In genomic region chr4:86669780-86670201, GRCm38 (mm10) we compare ENCODE assay signal across 8 mouse cellular contexts. TPM values are rescaled to one million over a fixed set of nuclear protein-coding genes. Genes with fewer than 3 reads are reported as not detected.
DNase-seq lines count a peak whose midpoint lies in the region; ATAC-seq and TF ChIP-seq lines count a peak whose summit lies in the region.

Gene Plin2 (minus strand): TSS chr4:86670060.

- under 1% methylated on average over 18 of the region's 18 CpGs for WGBS in bone marrow, adult 2 months
- WGBS in heart, embryonic 11.5 days (ENCODE audit: insufficient replicate concordance): under 1% methylated on average over 18 of the region's 18 CpGs
- WGBS in kidney, embryonic 15.5 days: under 1% methylated on average over 18 of the region's 18 CpGs
- WGBS in liver, embryonic 13.5 days (ENCODE audit: insufficient replicate concordance): under 1% methylated on average over 18 of the region's 18 CpGs
- 2% methylated on average over 18 of the region's 18 CpGs for WGBS in stomach, embryonic 14.5 days

- peaks cover 7% of the 10 kb centered on the region for H3K4me1 ChIP-seq in bone marrow, adult 2 months (ENCODE audit: control insufficient read depth, insufficient read depth, low read length)
- peaks cover 12% of the 10 kb centered on the region for H3K4me1 ChIP-seq in embryonic fibroblast, embryonic 13.5 days (ENCODE audit: control insufficient read depth, insufficient read depth, low read length)
- H3K4me1 ChIP-seq in heart, embryonic 11.5 days (ENCODE audit: control insufficient read depth, insufficient read depth, low read length): peaks cover 3% of the 10 kb centered on the region
- H3K4me1 ChIP-seq in kidney, embryonic 15.5 days: peaks cover 17% of the 10 kb centered on the region
- H3K4me1 ChIP-seq in liver, embryonic 13.5 days (replicated peaks): peaks cover 89% of the 10 kb centered on the region
- H3K4me1 ChIP-seq in stomach, embryonic 14.5 days (ENCODE audit: control insufficient read depth, insufficient read depth, low read length): peaks cover 9% of the 10 kb centered on the region; the same call in 1 of the 2 replicates

- H3K4me2 ChIP-seq in heart, embryonic 11.5 days: peak within 1 kb of the TSS; percentile 65
- peak within 1 kb of the TSS; percentile 70 for H3K4me2 ChIP-seq in kidney, embryonic 15.5 days
- peak within 1 kb of the TSS; percentile 81 for H3K4me2 ChIP-seq in liver, embryonic 13.5 days
- H3K4me2 ChIP-seq in stomach, embryonic 14.5 days (replicated peaks; ENCODE audit: low read depth, low read length): peak within 1 kb of the TSS; percentile 47

- peak within 1 kb of the TSS; percentile 85 for H3K27ac ChIP-seq in bone marrow, adult 2 months (ENCODE audit: control insufficient read depth, insufficient read depth, low read depth, low read length, poor library complexity)
- H3K27ac ChIP-seq in embryonic fibroblast, embryonic 13.5 days (ENCODE audit: insufficient read depth, low read length): peak within 1 kb of the TSS; percentile 65
- peak within 1 kb of the TSS; percentile 51 for H3K27ac ChIP-seq in heart, embryonic 11.5 days (ENCODE audit: low read depth, low read length)
- peak within 1 kb of the TSS; percentile 78 for H3K27ac ChIP-seq in kidney, embryonic 15.5 days
- peak within 1 kb of the TSS; percentile 95 for H3K27ac ChIP-seq in liver, embryonic 13.5 days
- H3K27ac ChIP-seq in stomach, embryonic 14.5 days (ENCODE audit: low read length): peak within 1 kb of the TSS; percentile 66; the same call in 1 of the 2 replicates

- H3K4me3 ChIP-seq in bone marrow, adult 2 months (replicated peaks; ENCODE audit: control insufficient read depth, low read depth, low read length): peak within 1 kb of the TSS; percentile 91
- peak within 1 kb of the TSS; percentile 60 for H3K4me3 ChIP-seq in embryonic fibroblast, embryonic 13.5 days (ENCODE audit: insufficient read depth, low read length)
- peak within 1 kb of the TSS; percentile 66 for H3K4me3 ChIP-seq in heart, embryonic 11.5 days (ENCODE audit: low read depth, low read length)
- peak within 1 kb of the TSS; percentile 58 for H3K4me3 ChIP-seq in kidney, embryonic 15.5 days (replicated peaks)
- H3K4me3 ChIP-seq in liver, embryonic 13.5 days (replicated peaks): peak within 1 kb of the TSS; percentile 88
- peak within 1 kb of the TSS; percentile 64 for H3K4me3 ChIP-seq in stomach, embryonic 14.5 days (ENCODE audit: low read depth, low read length)

- peak; percentile 91 for ATAC-seq in heart, embryonic 11.5 days (replicated peaks; ENCODE audit: insufficient number of reproducible peaks, low FRiP score, low TSS enrichment)
- ATAC-seq in kidney, embryonic 15.5 days (replicated peaks; ENCODE audit: low FRiP score): peak; percentile 96
- peak; percentile 81 for ATAC-seq in liver, embryonic 13.5 days (ENCODE audit: low read depth)
- ATAC-seq in stomach, embryonic 14.5 days (ENCODE audit: insufficient number of reproducible peaks, insufficient read depth, low FRiP score, low read depth): peak; percentile 91

- H3K36me3 ChIP-seq in heart, embryonic 11.5 days (ENCODE audit: control insufficient read depth, insufficient read depth, low read length): peaks cover 5% of the 10 kb centered on the region; the same call in 1 of the 2 replicates
- peaks cover 25% of the 10 kb centered on the region for H3K36me3 ChIP-seq in kidney, embryonic 15.5 days
- peaks cover 35% of the 10 kb centered on the region for H3K36me3 ChIP-seq in liver, embryonic 13.5 days
- H3K36me3 ChIP-seq in stomach, embryonic 14.5 days (ENCODE audit: control insufficient read depth, insufficient read depth, low read length): peaks cover 8% of the 10 kb centered on the region

- H3K9me3 ChIP-seq in heart, embryonic 11.5 days (replicated peaks; ENCODE audit: control insufficient read depth, low read length): no peaks in the 10 kb centered on the region
- no peaks in the 10 kb centered on the region for H3K9me3 ChIP-seq in kidney, embryonic 15.5 days (replicated peaks)
- no peaks in the 10 kb centered on the region for H3K9me3 ChIP-seq in liver, embryonic 13.5 days (replicated peaks)
- no peaks in the 10 kb centered on the region for H3K9me3 ChIP-seq in stomach, embryonic 14.5 days (ENCODE audit: control insufficient read depth, low read depth, low read length)

- peak; percentile 75 for DNase-seq in 416B (ENCODE audit: low read depth)
- peak; percentile 80 for DNase-seq in liver, embryonic 13.5 days
- peak; percentile 56 for DNase-seq in naive thymus-derived CD4-positive, alpha-beta T cell, adult 2 months (ENCODE audit: low read depth)

- TF ChIP-seq POLR2A in bone marrow, adult 2 months (IDR thresholded peaks at IDR 0.05; ENCODE audit: borderline replicate concordance, control insufficient read depth, low read depth, low read length): peak; percentile 73
- TF ChIP-seq POLR2A in embryonic fibroblast, embryonic 13.5 days (IDR thresholded peaks at IDR 0.05; ENCODE audit: low read depth, low read length): peak; percentile 96

- no peaks in the 10 kb centered on the region for H3K27me3 ChIP-seq in heart, embryonic 11.5 days (ENCODE audit: control insufficient read depth, insufficient read depth, low read length)
- no peaks in the 10 kb centered on the region for H3K27me3 ChIP-seq in kidney, embryonic 15.5 days
- H3K27me3 ChIP-seq in liver, embryonic 13.5 days: no peaks in the 10 kb centered on the region
- H3K27me3 ChIP-seq in stomach, embryonic 14.5 days (ENCODE audit: control insufficient read depth, insufficient read depth, low read length): no peaks in the 10 kb centered on the region

- peak within 1 kb of the TSS; percentile 85 for H3K9ac ChIP-seq in heart, embryonic 11.5 days (ENCODE audit: low read depth, low read length)
- H3K9ac ChIP-seq in kidney, embryonic 15.5 days: peak within 1 kb of the TSS; percentile 52
- H3K9ac ChIP-seq in liver, embryonic 13.5 days: peak within 1 kb of the TSS; percentile 96
- peak within 1 kb of the TSS; percentile 65 for H3K9ac ChIP-seq in stomach, embryonic 14.5 days (replicated peaks; ENCODE audit: low read depth, low read length)

- no peak for TF ChIP-seq CTCF in bone marrow, adult 2 months (IDR thresholded peaks at IDR 0.05; ENCODE audit: control insufficient read depth, insufficient read depth, low read length)
- no peak for TF ChIP-seq CTCF in embryonic fibroblast, embryonic 13.5 days (IDR thresholded peaks at IDR 0.05; ENCODE audit: borderline replicate concordance, insufficient read depth, low read length)

RNA-seq across cellular contexts. Expression of gene Plin2, which starts in this region (rescaled TPM):
- 28.8 and 49.0 TPM in 2 replicates for polyA plus RNA-seq in bone marrow, adult 2 months (2011; ENCODE audit: insufficient read depth, insufficient read length, low replicate concordance, missing spikeins)
- polyA plus RNA-seq in embryonic fibroblast, embryonic 13.5 days (2011; ENCODE audit: insufficient read length, low read depth, missing spikeins): 75.0 and 93.7 TPM in 2 replicates
- 65.4 and 70.4 TPM in 2 replicates for polyA plus RNA-seq in heart, embryonic 11.5 days (2014; fragmentation: Nextera tagmentation; extraction: Ambion mirVana)
- polyA plus RNA-seq in kidney, embryonic 15.5 days (2015; fragmentation: Nextera tagmentation; extraction: Ambion mirVana): 58.0 and 70.8 TPM in 2 replicates
- 144 and 148 TPM in 2 replicates for polyA plus RNA-seq in liver, embryonic 13.5 days (2015; fragmentation: Nextera tagmentation; extraction: Ambion mirVana)
- polyA plus RNA-seq in stomach, embryonic 14.5 days (2014; fragmentation: Nextera tagmentation; extraction: Ambion mirVana): 59.6 and 60.1 TPM in 2 replicates

Comparison
In these comparisons a context has a peak if more than half of its experiments do, and no peak if none do; other contexts are left out.
1. Peak in every context shown above with its lines: DNase-seq, ATAC-seq, H3K4me3 ChIP-seq and H3K27ac ChIP-seq.